Mouse (Mus musculus): ENCODE data around the gene Vmn1r65. TPM values are rescaled to one million over a fixed set of nuclear protein-coding genes. Genes with fewer than 3 reads are reported as not detected.
"Not testable (repeated sequence)": the region's sequence is repeated elsewhere in the genome, so short reads cannot be mapped to it uniquely, and the experiment has no call there.

The Vmn1r65 gene
- total RNA-seq (2021): not detected

DNA sequence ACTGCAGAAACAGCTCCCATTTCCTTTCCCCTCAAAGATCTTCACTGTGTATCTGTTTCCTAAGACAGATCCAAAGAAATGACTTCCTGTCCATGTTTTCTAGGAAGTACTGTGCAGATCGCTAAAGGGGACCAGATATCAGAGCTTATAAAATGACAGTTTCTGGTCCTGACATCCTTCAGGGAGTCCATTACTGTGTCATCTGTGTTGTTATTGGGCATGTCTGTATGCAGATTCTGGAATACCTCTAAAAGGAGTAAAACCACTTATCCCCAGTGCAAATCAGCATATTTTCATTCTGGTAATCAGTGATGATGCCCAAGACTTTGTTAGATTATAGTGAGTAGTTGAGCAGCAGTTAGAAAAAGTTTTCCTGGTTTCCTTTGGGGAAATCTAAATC, at the start of gene Vmn1r65:
Gene Vmn1r65, minus strand, starts transcription at position 101 of the 400 bp plus-strand sequence.
- no peak for DNase-seq
- intact Hi-C loops (cut with DNase I): no loop called here

DNA sequence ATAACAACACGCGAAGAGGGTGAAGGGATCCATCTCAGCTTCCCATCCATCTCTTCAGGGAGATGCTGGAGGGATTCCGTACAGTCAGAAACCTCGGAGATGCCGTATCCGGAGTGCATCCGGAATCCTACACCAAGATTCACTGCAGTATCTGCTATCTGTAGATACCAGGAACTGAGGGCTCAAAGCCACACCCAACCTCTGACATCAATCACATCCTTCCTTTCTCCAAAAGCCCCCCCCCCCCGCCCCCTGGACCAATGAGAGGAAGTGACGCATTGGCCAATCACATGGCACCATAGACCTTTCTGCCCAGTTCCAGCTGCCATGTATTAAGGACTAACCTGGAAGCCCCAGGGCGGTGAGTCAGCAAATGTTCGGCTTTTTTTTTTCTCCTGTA, 34.1 kb upstream of the Vmn1r65 start, which contains the start of gene Nlrp4c:
Gene Nlrp4c, plus strand, starts transcription at position 301 of the 400 bp plus-strand sequence.
- DNase-seq: no peak
- intact Hi-C loops (cut with DNase I): no loop called here

DNA sequence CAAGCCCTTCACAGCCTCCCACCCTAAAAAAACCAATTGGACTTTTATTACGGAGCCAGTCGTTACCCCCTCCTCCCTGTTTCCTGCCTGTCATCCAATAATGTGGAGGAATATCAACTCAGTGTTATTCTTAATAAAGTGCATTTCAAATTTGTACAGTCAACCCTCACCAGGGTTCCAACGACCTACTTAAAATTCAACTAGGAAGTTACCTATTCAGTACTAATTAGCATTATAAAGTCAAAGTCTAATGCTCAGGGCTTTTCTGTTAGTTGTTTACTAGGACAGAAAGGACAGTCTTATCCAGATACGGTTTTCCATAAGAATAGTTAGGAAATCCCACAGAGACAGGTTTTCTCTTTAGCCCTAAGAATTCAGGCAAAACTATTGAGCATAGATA, 28.4 kb downstream of the Vmn1r65 start:
- intact Hi-C loops (cut with DNase I); DNase-seq: not testable (repeated sequence)

DNA sequence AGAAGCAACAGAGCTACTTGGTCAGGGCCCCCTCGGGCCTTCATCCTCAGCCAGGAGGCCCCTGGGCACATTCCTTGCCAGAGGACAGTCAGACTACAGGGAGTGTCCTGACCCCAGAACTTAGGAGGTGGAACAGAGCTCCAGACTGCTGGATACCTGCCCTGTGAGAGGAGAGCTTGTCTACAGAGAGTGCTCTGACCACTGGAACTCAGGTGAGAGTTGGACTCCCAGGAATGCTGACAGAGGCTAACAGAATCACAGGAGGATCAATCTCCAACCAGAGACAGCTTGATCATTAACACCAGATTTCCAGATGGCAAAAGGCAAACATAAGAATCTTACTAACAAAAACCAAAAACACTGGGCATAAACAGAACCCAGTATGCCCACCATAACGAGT, 38.3 kb downstream of the Vmn1r65 start:
- intact Hi-C loops (cut with DNase I): not testable (repeated sequence)

More for the DNA sequence above, 38.3 kb downstream of the Vmn1r65 start:
- not testable (repeated sequence) for DNase-seq

Other genes with a start within 250 kb of the Vmn1r65 start
- gene Vmn1r63, start 205.6 kb downstream of the Vmn1r65 start, total RNA-seq (2021): not detected
- not detected for gene Vmn1r64, start 126.5 kb downstream of the Vmn1r65 start, total RNA-seq (2021)
- gene Nlrp4c, start 34.2 kb upstream of the Vmn1r65 start, total RNA-seq (2021): not detected
- gene Zfp787, start 145.0 kb upstream of the Vmn1r65 start, total RNA-seq (2021): 10 to 100 TPM; 44.2 to 48.6 TPM
- 10 to 100 TPM; 11.8 to 13.8 TPM for gene Zfp444, start 161.2 kb upstream of the Vmn1r65 start, total RNA-seq (2021)
- gene Galp, start 186.1 kb upstream of the Vmn1r65 start, total RNA-seq (2021): not detected
- not detected for gene Zscan5b, start 211.3 kb upstream of the Vmn1r65 start, total RNA-seq (2021)
- gene Epp13, start 241.7 kb upstream of the Vmn1r65 start, total RNA-seq (2021): not detected

All from heart, postnatal 10 days (tissue).